Mouse (Mus musculus) embryonic fibroblast, embryonic 13.5 days (primary cell): ENCODE results near the gene Sema5b.

Experiments used
- CTCF ChIP-seq: IDR thresholded peaks from 2 replicates; pipeline ENCODE4 v1.5.1; 2011; ENCODE audit warnings: mild to moderate bottlenecking, control low read depth, low read length, moderate library complexity, borderline replicate concordance; ENCODE audit not compliant: insufficient read depth
- POLR2A ChIP-seq: IDR thresholded peaks from 2 replicates; pipeline ENCODE4 v1.6.1; 2011; ENCODE audit warnings: low read depth, mild to moderate bottlenecking, control low read depth, low read length, moderate library complexity

- TF ChIP-seq CTCF (no peak), POLR2A (no peak)
These were observed 3.3 kb upstream of the Sema5b start for GRCm38 (mm10) chr16:35537651-35538050.
